Mouse (Mus musculus) right cerebral cortex, postnatal 10 days (tissue): ENCODE data around the gene Rmnd1.

ENCODE experiments used
- DNase-seq, 2 experiments: peaks; one replicate each; pipeline ENCODE4 v3.0.0; 2021; ENCODE audit warnings: low spot score in 2 of 2

The Rmnd1 gene

GRCm38 (mm10) chr10:4391076-4391475 is 41.1 kb downstream of the Rmnd1 start:
- no peak for DNase-seq

- no peak for DNase-seq
These were observed 41.6 kb downstream of the Rmnd1 start for GRCm38 (mm10) chr10:4390550-4390949.

GRCm38 (mm10) chr10:4389461-4390112 is 42.6 kb downstream of the Rmnd1 start:
- peak in 1 of 2 experiments; percentile 21 for DNase-seq

GRCm38 (mm10) chr10:4389036-4389435 is 43.2 kb downstream of the Rmnd1 start:
- DNase-seq, result peak in 1 of 2 experiments; percentile 31

GRCm38 (mm10) chr10:4388384-4388745 is 43.8 kb downstream of the Rmnd1 start:
- DNase-seq, result peak in 1 of 2 experiments; percentile 71

- DNase-seq, result peak; percentile 81 to 82
These were observed 44.3 kb downstream of the Rmnd1 start, which contains the start of gene Zbtb2 for GRCm38 (mm10) chr10:4387701-4388383. Zbtb2 (minus strand) TSS chr10:4388108.

GRCm38 (mm10) chr10:4386609-4387591 is 45.3 kb downstream of the Rmnd1 start:
- peak; percentile 97 for DNase-seq

GRCm38 (mm10) chr10:4384244-4384643 is 47.9 kb downstream of the Rmnd1 start:
- peak in 1 of 2 experiments; percentile 35 for DNase-seq

GRCm38 (mm10) chr10:4380748-4381147 is 51.4 kb downstream of the Rmnd1 start:
- no peak for DNase-seq

GRCm38 (mm10) chr10:4376931-4377330 is 55.3 kb downstream of the Rmnd1 start:
- no peak for DNase-seq

GRCm38 (mm10) chr10:4376461-4376860 is 55.7 kb downstream of the Rmnd1 start:
- DNase-seq, result no peak

- no peak for DNase-seq
These were observed 56.9 kb downstream of the Rmnd1 start for GRCm38 (mm10) chr10:4375267-4375666.

- DNase-seq, result no peak
These were observed 57.5 kb downstream of the Rmnd1 start for GRCm38 (mm10) chr10:4374734-4375133.

- DNase-seq, result no peak
These were observed 57.9 kb downstream of the Rmnd1 start for GRCm38 (mm10) chr10:4374239-4374638.

- DNase-seq, result no peak
These were observed 58.6 kb downstream of the Rmnd1 start for GRCm38 (mm10) chr10:4373558-4373957.

- peak; percentile 59 to 63 for DNase-seq
These were observed 60.2 kb downstream of the Rmnd1 start for GRCm38 (mm10) chr10:4372011-4372410.

- DNase-seq, result no peak
These were observed 62.1 kb downstream of the Rmnd1 start for GRCm38 (mm10) chr10:4370105-4370504.

- no peak for DNase-seq
These were observed 67.6 kb downstream of the Rmnd1 start for GRCm38 (mm10) chr10:4364618-4365017.

GRCm38 (mm10) chr10:4357435-4357834 is 74.8 kb downstream of the Rmnd1 start:
- no peak for DNase-seq

- DNase-seq, result no peak
These were observed 75.5 kb downstream of the Rmnd1 start for GRCm38 (mm10) chr10:4356640-4357039.

GRCm38 (mm10) chr10:4355882-4356451 is 76.2 kb downstream of the Rmnd1 start:
- DNase-seq, result no peak
